Mouse (Mus musculus) midbrain, embryonic 11.5 days (tissue): Measurements from ENCODE around the gene Gtpbp2. TPM values are rescaled to one million over a fixed set of nuclear protein-coding genes. Genes with fewer than 3 reads are reported as not detected.
A peak's percentile ranks its signal among the peaks of the same experiment; 100 is the strongest.

Experiments used
- ATAC-seq: fragments of 200-750 bp; cut with Nextera tagmentation; 2 replicates; pipeline ENCODE4 v1.8.0; 2017; ENCODE audit warnings: moderate TSS enrichment, moderate library complexity; ENCODE audit not compliant: low FRiP score
- DNase-seq: peaks from one replicate; pipeline ENCODE4 v3.0.0; 2015; ENCODE audit warnings: low spot score; ENCODE audit errors: missing footprints
- H3K27ac ChIP-seq: fragments of 300-500 bp; sonication (generic); 2 replicates; pipeline ENCODE4 v1.5.1; 2014; ENCODE audit warnings: low read depth, low read length
- H3K27me3 ChIP-seq: fragments of 300-500 bp; sonication (generic); 2 replicates; pipeline ENCODE4 v1.6.1; 2014; ENCODE audit warnings: mild to moderate bottlenecking, low read length, moderate library complexity, mixed read lengths; ENCODE audit not compliant: control insufficient read depth, insufficient read depth
- H3K36me3 ChIP-seq: fragments of 300-500 bp; sonication (generic); 2 replicates; pipeline ENCODE4 v1.6.1; 2014; ENCODE audit warnings: mild to moderate bottlenecking, low read length, moderate library complexity, mixed read lengths; ENCODE audit not compliant: control insufficient read depth, insufficient read depth
- H3K4me1 ChIP-seq: fragments of 300-500 bp; sonication (generic); 2 replicates; pipeline ENCODE4 v1.6.1; 2014; ENCODE audit warnings: low read length; ENCODE audit not compliant: control insufficient read depth, insufficient read depth
- H3K4me2 ChIP-seq: fragments of 300-500 bp; sonication (generic); 2 replicates; pipeline ENCODE4 v1.6.1; 2014; ENCODE audit warnings: mild to moderate bottlenecking, moderate library complexity
- H3K4me3 ChIP-seq: fragments of 300-500 bp; sonication (generic); 2 replicates; pipeline ENCODE4 v1.5.1; 2014; ENCODE audit warnings: low read depth, low read length
- H3K9ac ChIP-seq: fragments of 300-500 bp; sonication (generic); 2 replicates; pipeline ENCODE4 v1.6.1; 2014; ENCODE audit warnings: low read length
- H3K9me3 ChIP-seq: fragments of 300-500 bp; sonication (generic); 2 replicates; pipeline ENCODE4 v1.6.1; 2016; ENCODE audit warnings: low read length; ENCODE audit not compliant: control insufficient read depth
- WGBS: fragments of 180-500 bp; shearing (Covaris S2); extraction: QIAGEN DNeasy Blood & Tissue Kit; methylation state at CpG from one replicate; pipeline ENCODE4 v1.1.7; 2014; 5-methylcytosine and 5-hydroxymethylcytosine counted together
- polyA plus RNA-seq: library from polyadenylated mRNA; unstranded; fragments of >200 nt; fragmentation: Nextera tagmentation; extraction: Ambion mirVana; gene quantifications from 2 replicates; pipeline ENCODE4 v1.2.1, GENCODE M21; 2014

The Gtpbp2 gene
- polyA plus RNA-seq, 1 experiment from 2014 or later, result 16.8 TPM

DNA sequence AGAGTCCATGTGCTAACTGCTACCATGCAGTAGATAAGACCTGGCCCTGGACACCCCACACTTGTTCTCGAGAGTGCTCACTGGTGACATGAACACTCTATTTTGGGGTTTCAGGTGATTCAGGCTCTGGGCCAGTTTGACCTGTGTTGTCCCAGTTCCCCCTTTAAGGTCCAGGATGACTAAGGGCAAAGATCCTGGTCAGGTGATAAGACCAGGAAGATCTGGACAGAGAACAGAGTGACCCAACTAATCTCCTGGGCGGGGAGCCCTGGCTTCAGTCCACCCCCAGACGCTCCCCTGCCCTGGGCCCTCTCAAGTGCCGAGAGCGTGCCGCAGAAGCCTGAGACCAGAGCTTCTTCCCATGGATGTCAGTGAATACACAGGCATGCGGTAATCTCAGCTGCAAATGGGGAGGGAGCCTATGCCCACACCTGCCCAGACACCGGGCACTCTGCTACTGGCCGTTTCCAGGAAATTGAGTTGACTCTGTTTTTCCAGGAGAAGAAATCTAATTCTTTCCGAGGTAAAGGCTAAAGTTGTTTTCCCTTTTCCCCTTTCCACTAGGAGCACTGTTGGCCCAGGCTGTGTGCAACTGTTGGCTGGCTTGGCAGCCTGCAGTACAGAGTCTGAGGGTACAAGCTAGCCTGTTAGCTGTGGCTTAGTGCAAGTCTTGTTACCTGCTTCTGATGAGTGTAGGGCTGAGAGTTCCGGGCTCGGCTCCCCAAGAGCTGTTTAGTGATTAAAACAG, 36.7 kb upstream of the Gtpbp2 start:
- H3K9me3 ChIP-seq, result no peaks in the 10 kb centered on the region
- no peaks in the 10 kb centered on the region for H3K27me3 ChIP-seq
- no peak overlapping the region for H3K27ac ChIP-seq
- ATAC-seq (no peak), DNase-seq (no peak)
- 92% methylated on average over 12 of the region's 12 CpGs for WGBS
- no peaks in the 10 kb centered on the region for H3K4me1 ChIP-seq
- no peak overlapping the region for H3K4me3 ChIP-seq
- peaks cover 41% of the 10 kb centered on the region for H3K36me3 ChIP-seq
- H3K9ac ChIP-seq, result no peak overlapping the region
- H3K4me2 ChIP-seq, result no peak overlapping the region

DNA sequence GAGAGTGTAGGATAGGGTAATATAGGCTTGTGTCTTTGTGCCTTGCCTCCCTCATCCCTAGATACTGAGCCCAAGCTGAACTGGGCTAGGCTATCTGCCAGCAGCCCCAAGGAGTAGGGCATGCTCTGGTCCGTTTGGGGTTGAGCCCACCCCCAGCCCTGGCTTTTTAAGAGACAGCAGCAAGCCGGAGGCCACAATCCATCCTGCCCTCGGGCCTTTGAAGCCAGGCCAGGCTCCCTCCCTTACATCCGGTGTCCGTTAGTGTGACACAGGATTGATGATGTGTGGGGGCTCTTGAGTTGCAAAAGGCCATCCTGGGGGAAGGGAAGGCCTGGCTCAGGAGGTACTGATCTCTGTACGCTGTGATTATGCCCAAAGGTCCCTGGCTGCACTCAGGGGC, 34.2 kb upstream of the Gtpbp2 start:
- ATAC-seq (no peak), DNase-seq (no peak)
- Histone ChIP-seq H3K36me3 (peaks cover 39% of the 10 kb centered on the region), H3K9me3 (no peaks in the 10 kb centered on the region), H3K9ac (no peak overlapping the region), H3K4me2 (no peak overlapping the region), H3K27me3 (no peaks in the 10 kb centered on the region), H3K27ac (no peak overlapping the region), H3K4me1 (no peaks in the 10 kb centered on the region), H3K4me3 (no peak overlapping the region)
- WGBS, result 87% methylated on average over 6 of the region's 6 CpGs

DNA sequence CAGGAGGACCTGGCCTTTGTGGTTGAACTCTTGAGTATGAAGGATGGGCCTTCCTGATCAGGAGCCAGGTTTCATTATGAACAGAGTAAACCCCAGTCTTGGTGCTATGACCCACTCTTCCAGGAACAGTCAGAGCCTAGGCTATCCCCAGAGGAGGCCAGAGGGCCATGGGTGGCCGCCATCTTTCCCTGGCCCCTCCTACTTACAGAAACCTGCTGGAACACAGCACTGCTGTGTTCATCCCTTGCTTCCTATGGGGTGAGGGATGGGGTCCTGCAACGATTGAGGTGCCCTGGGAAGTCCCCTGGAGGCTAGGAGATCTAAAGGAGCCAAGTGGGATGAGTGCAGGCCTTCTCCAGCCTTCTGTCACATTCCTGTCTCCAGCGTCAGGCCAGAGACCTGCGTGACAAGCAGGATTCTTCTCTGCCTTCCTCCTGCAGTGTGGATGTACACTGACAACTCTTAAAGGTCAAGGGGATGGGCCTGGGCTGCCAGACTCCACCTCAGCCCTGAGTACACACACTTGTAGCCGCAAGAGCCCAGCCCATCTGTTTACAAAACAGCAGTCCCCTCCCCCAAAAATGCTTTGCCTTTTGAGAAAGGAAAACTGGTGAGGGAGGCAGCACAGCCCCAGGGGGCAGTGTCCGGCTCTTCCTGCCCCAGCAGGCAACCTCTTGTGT, 32.9 kb upstream of the Gtpbp2 start:
- Histone ChIP-seq H3K27ac (no peak overlapping the region), H3K27me3 (no peaks in the 10 kb centered on the region), H3K4me2 (no peak overlapping the region), H3K36me3 (peaks cover 35% of the 10 kb centered on the region), H3K4me3 (no peak overlapping the region), H3K9me3 (no peaks in the 10 kb centered on the region), H3K4me1 (no peaks in the 10 kb centered on the region), H3K9ac (no peak overlapping the region)
- 82% methylated on average over 6 of the region's 6 CpGs for WGBS
- DNase-seq (no peak), ATAC-seq (no peak)

DNA sequence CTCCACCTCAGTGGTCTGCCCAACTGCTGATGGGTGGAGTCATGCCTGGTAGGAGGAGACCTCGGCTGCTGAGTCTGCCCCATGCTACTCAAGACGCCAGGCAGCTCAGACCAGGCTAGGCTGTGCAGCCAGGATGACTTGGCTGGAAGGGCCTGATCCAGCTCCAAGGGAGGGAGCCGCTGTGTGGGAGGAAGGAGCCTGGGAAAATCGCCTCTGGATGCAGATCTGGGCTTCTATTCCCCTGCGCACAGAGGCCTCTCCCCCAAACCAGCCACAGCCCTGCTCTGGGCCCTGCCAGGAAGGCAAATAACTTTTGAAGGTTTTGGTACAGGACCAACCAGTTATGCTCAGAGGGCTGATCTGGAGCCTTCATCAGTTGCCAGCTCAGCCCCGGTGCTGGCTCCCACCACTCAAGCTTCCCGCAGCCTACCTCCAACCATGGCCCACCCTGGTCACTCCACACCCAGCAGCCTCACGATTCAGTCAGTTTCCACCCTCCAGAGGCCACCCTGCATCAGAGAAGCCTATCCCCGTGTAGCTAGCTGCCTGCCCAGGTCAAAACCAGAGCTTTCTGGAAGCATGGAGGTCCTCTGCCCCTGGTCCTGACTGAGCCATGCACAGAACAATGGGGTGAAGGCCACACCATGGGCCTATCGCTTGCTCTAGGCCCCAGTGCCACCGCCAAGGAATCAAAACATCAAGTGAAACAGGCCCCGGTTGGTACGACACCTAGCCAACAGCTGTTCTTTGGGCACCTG, 30.9 kb upstream of the Gtpbp2 start:
- Histone ChIP-seq H3K4me3 (no peak overlapping the region), H3K27me3 (no peaks in the 10 kb centered on the region), H3K27ac (no peak overlapping the region), H3K4me1 (no peaks in the 10 kb centered on the region), H3K9me3 (no peaks in the 10 kb centered on the region), H3K4me2 (no peak overlapping the region), H3K36me3 (peaks cover 19% of the 10 kb centered on the region; the same call in 1 of the 2 replicates), H3K9ac (no peak overlapping the region)
- 81% methylated on average over 13 of the region's 13 CpGs for WGBS
- no peak for ATAC-seq
- no peak for DNase-seq

DNA sequence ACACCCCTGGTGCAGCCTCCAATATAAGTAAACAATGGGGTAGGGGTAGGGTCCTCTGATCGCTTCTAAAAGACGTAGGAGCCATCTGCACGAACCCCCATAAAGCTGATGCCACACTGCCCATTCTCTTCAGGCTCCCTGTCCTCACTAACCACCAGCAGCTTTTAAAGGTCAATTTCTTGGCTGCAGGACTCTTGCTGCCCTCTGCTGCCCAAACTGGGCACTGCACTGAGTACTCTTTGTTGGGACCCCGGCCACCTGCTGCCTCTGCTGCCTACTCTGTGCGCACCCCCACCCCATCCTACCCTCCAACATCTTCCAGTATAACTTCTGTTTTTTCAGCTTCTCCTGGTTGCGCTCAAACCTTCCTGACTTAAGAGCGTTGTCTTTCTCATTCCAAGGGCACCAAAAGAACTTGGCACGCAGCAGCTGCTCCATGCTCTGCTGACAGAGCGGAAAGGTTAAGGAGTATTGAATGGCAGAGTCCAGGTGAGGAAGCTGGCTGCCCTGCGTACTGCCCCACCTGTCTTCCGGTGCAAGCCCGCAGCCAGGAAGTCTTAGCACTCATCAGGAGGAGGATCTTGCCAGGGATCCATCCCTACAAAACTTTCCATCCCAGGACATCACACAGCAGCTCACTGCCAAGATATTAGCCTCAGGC, 28.6 kb upstream of the Gtpbp2 start:
- ATAC-seq (peak; percentile 48; the same call in 1 of the 2 replicates), DNase-seq (peak; percentile 99)
- H3K9ac ChIP-seq, result no peak overlapping the region
- H3K9me3 ChIP-seq, result no peaks in the 10 kb centered on the region
- WGBS, result 13% methylated on average over 12 of the region's 12 CpGs
- no peak overlapping the region for H3K4me3 ChIP-seq
- peaks cover 4% of the 10 kb centered on the region; the same call in 1 of the 2 replicates for H3K36me3 ChIP-seq
- no peak overlapping the region for H3K4me2 ChIP-seq
- H3K27ac ChIP-seq, result no peak overlapping the region
- H3K27me3 ChIP-seq, result no peaks in the 10 kb centered on the region
- H3K4me1 ChIP-seq, result no peaks in the 10 kb centered on the region

DNA sequence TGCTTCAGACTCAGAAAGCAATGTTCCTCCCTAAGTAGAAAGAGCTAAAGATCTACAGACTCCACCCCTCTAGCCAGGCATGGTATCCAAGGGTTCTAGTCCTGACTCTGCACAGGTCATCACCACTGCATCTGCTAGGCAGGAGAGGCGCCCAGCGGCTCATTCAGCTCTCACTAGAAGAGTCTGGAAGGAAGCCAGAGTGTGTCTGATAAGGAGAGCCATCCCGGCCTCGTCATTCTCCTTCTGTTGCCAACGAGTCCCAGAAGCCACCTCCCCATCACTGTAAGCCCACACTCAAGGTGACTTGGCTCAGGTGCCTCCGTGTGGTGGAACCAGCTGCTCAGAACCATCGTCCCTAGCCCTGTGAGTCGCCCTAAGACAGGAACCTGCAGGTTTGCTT, 28.0 kb upstream of the Gtpbp2 start:
- DNase-seq (no peak), ATAC-seq (no peak)
- H3K4me1 ChIP-seq, result no peaks in the 10 kb centered on the region
- H3K9me3 ChIP-seq, result no peaks in the 10 kb centered on the region
- H3K27ac ChIP-seq, result no peak overlapping the region
- no peak overlapping the region for H3K4me3 ChIP-seq
- H3K36me3 ChIP-seq, result peaks cover 4% of the 10 kb centered on the region; the same call in 1 of the 2 replicates
- no peak overlapping the region for H3K9ac ChIP-seq
- WGBS, result 77% methylated on average over 8 of the region's 8 CpGs
- H3K4me2 ChIP-seq, result no peak overlapping the region
- H3K27me3 ChIP-seq, result no peaks in the 10 kb centered on the region

DNA sequence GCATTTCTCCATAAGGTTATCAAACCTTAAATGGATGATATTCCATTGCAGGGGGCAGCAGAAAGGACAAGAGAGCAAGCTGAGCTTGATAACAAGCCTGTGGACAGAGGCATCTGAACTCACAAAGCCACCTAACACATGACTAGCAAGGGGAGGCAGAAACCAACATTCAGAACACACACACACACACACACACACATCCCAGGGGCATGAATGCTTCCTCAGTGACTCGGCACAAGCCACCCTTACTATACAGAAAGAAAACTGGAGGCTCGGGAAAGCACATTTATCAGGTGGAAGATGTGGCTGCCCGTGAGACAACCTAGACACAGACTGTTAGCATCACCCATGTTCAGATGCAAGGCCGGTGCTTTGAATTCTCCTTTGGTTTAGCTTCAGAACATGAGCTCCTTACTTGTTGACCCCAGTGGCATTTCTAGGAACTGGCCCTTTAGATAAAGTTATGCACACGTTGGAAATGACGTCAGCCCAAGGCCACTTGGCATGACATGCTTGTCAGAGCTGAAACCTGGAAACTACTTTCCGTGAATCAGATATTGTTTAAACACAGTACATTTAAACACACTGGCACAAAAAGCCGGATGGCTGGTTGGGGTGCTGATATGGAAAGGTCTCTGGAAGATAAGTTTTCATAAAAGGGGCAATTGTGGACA, 22.1 kb upstream of the Gtpbp2 start:
- Histone ChIP-seq H3K27me3 (no peaks in the 10 kb centered on the region), H3K9me3 (no peaks in the 10 kb centered on the region), H3K27ac (no peak overlapping the region), H3K4me3 (no peak overlapping the region), H3K4me2 (no peak overlapping the region), H3K4me1 (peaks cover 5% of the 10 kb centered on the region), H3K9ac (no peak overlapping the region), H3K36me3 (no peaks in the 10 kb centered on the region)
- WGBS, result 85% methylated on average over 8 of the region's 8 CpGs
- ATAC-seq (no peak), DNase-seq (peak; percentile 47)

DNA sequence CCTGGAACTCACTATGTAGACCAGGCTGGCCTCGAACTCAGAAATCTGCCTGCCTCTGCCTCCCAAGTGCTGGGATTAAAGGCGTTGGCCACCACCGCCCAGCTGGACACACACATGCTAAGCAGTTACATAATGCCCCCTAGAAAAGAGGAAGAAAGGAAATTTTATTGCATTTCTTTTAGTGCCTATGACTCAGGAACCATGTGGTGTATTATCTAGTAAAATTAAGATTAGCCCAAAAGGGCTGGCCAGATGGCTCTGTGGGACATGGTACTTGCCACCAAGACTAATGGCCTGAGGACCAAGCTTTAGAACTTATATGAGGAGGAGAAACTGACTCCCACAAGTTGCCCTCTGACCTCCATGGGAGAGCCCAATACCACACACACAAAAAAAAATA, 21.0 kb upstream of the Gtpbp2 start:
- H3K36me3 ChIP-seq, result no peaks in the 10 kb centered on the region
- no peak overlapping the region for H3K4me2 ChIP-seq
- WGBS, result 88% methylated on average over 3 of the region's 3 CpGs
- ATAC-seq, result no peak
- H3K9me3 ChIP-seq, result no peaks in the 10 kb centered on the region
- H3K27ac ChIP-seq, result no peak overlapping the region
- no peak overlapping the region for H3K9ac ChIP-seq
- peaks cover 5% of the 10 kb centered on the region for H3K4me1 ChIP-seq
- H3K4me3 ChIP-seq, result no peak overlapping the region
- H3K27me3 ChIP-seq, result no peaks in the 10 kb centered on the region
- peak; percentile 45 for DNase-seq
